Mouse (Mus musculus): ENCODE measurements around the gene Ankrd54. TPM values are rescaled to one million over a fixed set of nuclear protein-coding genes. Genes with fewer than 3 reads are reported as not detected.
"Not testable (repeated sequence)": the region's sequence is repeated elsewhere in the genome, so short reads cannot be mapped to it uniquely, and the experiment has no call there.

Gene Ankrd54
- polyA plus RNA-seq, 1 experiment: 50.8 TPM

GRCm38 (mm10) chr15:79025687-79026308 is 36.9 kb downstream of the Ankrd54 start:
- no peak for DNase-seq (ENCODE audit: low read depth, low spot score)

DNA sequence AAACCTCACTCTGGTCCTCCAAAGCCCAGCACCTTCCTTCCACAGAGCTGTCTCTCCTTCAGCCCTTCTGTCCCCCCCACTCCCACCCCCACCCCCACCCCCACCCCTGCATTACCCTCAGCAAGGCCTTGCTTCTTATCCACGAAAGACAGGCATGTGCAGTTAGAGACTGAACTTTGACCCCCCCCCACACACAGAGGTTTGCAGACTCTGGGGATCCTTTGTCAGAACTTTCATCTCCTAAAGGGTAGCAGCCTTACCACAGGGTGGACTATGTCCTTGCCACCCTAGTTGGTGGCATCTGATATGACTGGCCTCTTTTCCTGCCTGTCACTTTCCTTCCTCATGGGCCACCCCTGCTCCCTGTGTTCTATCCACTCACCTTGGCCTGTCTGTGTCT is 39.3 kb downstream of the Ankrd54 start:
- no peak for DNase-seq (ENCODE audit: low read depth, low spot score)
- 45% methylated on average over 1 of the region's 1 CpGs for WGBS

More at GRCm38 (mm10) chr15:79025687-79026308, 36.9 kb downstream of the Ankrd54 start:
- 43% methylated on average over 16 of the region's 18 CpGs for WGBS

DNA sequence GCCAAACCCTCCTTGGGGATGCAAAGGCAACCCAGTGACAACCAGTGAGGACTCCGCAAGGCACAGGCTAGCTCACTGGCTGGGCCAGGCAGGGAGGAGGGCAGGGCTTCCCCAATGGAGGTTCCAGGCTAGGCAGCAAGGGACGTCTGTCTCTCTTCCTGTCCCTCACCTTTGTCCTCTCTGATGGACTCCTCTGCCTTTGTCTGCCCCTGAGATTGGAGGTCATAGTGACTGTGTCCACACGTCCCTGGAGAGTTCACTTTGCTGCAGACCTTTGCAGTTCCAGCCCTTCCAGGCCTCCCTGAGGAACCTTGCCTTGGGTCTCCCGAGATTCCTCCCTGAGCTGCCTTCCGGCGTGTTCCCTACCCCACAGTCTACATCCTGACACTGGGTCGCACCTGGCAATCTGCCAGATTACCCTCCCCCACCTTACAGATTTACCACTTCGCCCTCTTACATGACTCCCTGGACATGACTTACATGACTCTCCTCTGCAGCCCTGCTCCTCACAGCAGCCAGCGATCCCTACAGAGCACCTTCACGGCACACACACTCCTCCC is 39.9 kb downstream of the Ankrd54 start:
- no peak for DNase-seq (ENCODE audit: low read depth, low spot score)

DNA sequence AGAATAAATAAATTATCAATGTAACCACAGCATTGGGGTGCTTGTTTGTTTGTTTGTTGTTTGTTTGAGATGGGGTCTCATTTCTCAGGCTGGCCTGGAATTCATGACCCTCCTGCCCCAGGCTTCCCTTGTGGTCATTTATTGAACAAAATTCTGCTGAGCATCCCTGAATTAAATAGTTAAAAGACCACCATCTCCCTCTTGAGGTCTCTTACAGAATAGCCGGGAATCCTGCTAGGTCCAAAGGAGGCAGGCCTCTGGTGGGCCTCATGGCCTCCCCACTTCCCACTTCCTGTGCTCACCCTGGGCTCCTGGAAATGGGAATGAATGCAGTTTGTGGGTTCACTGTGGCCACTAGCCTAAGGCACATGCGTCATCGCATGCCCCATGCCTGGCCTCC is 43.8 kb downstream of the Ankrd54 start:
- 85% methylated on average over 3 of the region's 3 CpGs for WGBS
- DNase-seq (ENCODE audit: low read depth, low spot score): no peak

More for the DNA sequence above, 39.9 kb downstream of the Ankrd54 start:
- WGBS: 75% methylated on average over 10 of the region's 10 CpGs

GRCm38 (mm10) chr15:79018191-79018590 is 44.5 kb downstream of the Ankrd54 start:
- 50% methylated on average over 4 of the region's 4 CpGs for WGBS

DNA sequence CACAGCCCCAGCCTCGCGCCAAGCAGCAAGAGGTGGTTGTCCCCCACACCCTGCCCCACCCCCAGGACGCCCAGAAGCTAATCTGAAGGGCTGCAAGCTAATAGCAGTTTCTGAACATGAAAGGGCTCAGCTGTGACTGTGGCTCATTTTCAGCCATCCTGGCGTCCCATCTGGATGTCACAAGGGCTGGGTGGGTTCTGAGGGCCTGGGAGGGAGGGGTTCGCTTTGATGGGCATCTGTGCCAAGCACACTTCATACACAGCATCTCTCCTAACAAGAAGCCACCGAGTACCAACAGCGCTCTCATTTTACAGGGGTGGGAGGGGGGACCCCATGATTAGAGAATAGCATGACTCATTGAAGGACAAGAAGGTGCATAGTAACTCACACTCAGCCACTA is 49.3 kb downstream of the Ankrd54 start:
- 49% methylated on average over 7 of the region's 7 CpGs for WGBS
- DNase-seq (ENCODE audit: low read depth, low spot score): no peak

More at GRCm38 (mm10) chr15:79018191-79018590, 44.5 kb downstream of the Ankrd54 start:
- DNase-seq (ENCODE audit: low read depth, low spot score): no peak

- no peak for DNase-seq (ENCODE audit: low read depth, low spot score)
- whole genome bisulfite sequencing: 71% methylated on average over 10 of the region's 10 CpGs
These were observed 51.1 kb downstream of the Ankrd54 start for GRCm38 (mm10) chr15:79011550-79011949.

DNA sequence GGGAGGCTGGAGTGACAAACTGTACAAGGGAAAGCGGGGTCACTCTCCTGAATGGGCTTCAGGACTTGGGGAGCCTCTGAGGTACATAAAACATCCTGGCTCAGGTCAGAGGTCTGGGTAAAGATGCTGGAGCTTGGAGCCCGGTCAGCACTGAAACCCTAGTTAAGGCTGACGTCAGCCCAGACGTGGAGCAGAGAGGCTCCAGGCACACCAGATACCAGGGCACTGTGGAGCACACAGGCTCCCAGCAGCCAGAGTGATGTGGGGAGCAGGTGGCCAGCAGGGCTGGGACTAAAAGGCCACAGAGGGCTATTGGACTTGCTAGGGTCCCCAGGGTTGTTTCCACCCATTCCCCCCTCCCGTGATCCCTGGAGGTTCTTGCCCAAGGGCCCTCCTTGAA is 53.0 kb downstream of the Ankrd54 start:
- no peak for DNase-seq (ENCODE audit: low read depth, low spot score)
- WGBS: 71% methylated on average over 5 of the region's 5 CpGs

GRCm38 (mm10) chr15:79007836-79008235 is 54.9 kb downstream of the Ankrd54 start:
- not testable (repeated sequence) for DNase-seq (ENCODE audit: low read depth, low spot score)
- 85% methylated on average over 6 of the region's 6 CpGs for WGBS

DNA sequence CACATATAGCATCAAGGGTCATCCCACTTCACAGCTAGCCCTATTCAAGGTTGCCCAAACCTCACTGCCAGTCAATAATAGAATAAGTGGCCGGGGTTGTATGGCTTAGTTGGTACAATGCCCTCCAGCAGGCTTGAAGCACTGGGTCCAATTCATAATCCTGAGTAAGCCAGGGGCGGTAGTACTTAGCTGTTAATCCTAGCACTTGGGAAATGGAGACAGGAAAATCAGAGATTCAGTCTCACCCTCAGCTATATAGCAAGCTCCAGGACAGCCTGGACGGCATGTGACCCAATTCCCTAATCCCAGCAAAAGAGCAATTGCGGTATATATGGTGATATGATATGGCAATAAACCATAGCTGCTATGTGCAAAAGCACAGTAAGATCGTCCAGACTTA is 55.6 kb downstream of the Ankrd54 start:
- DNase-seq (ENCODE audit: low read depth, low spot score): no peak
- WGBS: 67% methylated on average over 5 of the region's 5 CpGs

DNA sequence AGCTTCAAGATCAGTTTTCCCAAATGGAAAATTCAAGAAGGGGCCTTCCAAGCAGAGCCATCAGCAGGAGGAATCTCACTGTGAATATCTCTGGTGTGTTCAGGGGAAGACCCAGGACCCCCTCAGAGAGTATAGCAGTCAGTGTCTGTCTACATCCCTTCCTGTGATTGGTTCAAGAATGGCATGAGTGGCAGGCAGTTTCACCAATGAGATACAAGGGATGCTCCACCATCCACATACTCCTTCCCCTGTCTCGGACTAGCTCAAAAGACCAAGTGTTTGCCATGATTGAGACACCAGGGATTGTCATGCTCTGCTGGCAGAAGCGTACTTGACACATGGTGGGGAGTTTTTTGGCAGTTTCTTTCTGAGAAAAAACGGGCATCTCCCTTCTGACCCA is 56.1 kb downstream of the Ankrd54 start:
- no peak for DNase-seq (ENCODE audit: low read depth, low spot score)
- 74% methylated on average over 3 of the region's 3 CpGs for WGBS

DNA sequence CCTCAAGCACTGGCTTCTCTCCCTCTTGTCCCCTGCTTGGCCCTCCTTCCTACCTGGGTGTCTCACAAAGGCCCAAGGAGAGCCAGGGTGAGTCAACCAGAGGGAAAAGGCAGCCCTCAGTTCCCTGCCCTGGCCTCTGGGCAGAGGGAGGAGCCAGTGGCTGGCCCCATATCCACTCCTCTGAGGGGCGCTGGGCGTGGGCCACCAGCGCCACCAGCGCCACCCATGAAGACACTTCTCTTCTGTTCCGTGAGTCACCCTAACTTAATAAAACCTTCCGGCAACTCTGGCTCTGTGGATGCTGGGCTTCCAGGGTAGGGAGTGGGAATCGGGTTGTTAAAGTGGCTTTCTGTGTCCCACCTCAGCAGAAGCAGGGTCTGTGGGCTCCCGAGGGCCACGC is 57.1 kb downstream of the Ankrd54 start:
- no peak for DNase-seq (ENCODE audit: low read depth, low spot score)
- WGBS: 82% methylated on average over 9 of the region's 9 CpGs

Other genes starting within 250 kb of the Ankrd54 start
- 21.1 and 25.7 TPM in 2 replicates for gene Cdc42ep1, start 220.3 kb downstream of the Ankrd54 start, polyA plus RNA-seq (2012; rRNA removed)
- gene Lgals2, start 207.4 kb downstream of the Ankrd54 start, polyA plus RNA-seq (2012; rRNA removed): 4,393 and 4,778 TPM in 2 replicates
- 62.7 and 72.9 TPM in 2 replicates for gene Gga1, start 185.7 kb downstream of the Ankrd54 start, polyA plus RNA-seq (2012; rRNA removed)
- 0.11 and 0.14 TPM in 2 replicates for gene Gm49510, start 163.2 kb downstream of the Ankrd54 start, polyA plus RNA-seq (2012; rRNA removed)
- 24.7 and 35.2 TPM in 2 replicates for gene Sh3bp1, start 163.1 kb downstream of the Ankrd54 start, polyA plus RNA-seq (2012; rRNA removed)
- 3.6 and 4.0 TPM in 2 replicates for gene Pdxp, start 149.0 kb downstream of the Ankrd54 start, polyA plus RNA-seq (2012; rRNA removed)
- 233 and 310 TPM in 2 replicates for gene Lgals1, start 136.2 kb downstream of the Ankrd54 start, polyA plus RNA-seq (2012; rRNA removed)
- 18.9 and 19.6 TPM in 2 replicates for gene Nol12, start 128.0 kb downstream of the Ankrd54 start, polyA plus RNA-seq (2012; rRNA removed)
- gene Triobp, start 115.2 kb downstream of the Ankrd54 start, polyA plus RNA-seq (2012; rRNA removed): 45.2 and 70.2 TPM in 2 replicates
- 96.0 and 140 TPM in 2 replicates for gene H1f0, start 34.4 kb downstream of the Ankrd54 start, polyA plus RNA-seq (2012; rRNA removed)
- gene Galr3, start 21.0 kb downstream of the Ankrd54 start, polyA plus RNA-seq (2012; rRNA removed): 0.33 and 1.0 TPM in 2 replicates
- 135 and 171 TPM in 2 replicates for gene Eif3l, start 12.3 kb upstream of the Ankrd54 start, polyA plus RNA-seq (2012; rRNA removed)
- 9.4 and 15.0 TPM in 2 replicates for gene Micall1, start 46.0 kb upstream of the Ankrd54 start, polyA plus RNA-seq (2012; rRNA removed)
- 49.3 and 57.5 TPM in 2 replicates for gene Polr2f, start 78.1 kb upstream of the Ankrd54 start, polyA plus RNA-seq (2012; rRNA removed)
- 1.6 and 2.1 TPM in 2 replicates for gene 1700088E04Rik, start 78.4 kb upstream of the Ankrd54 start, polyA plus RNA-seq (2012; rRNA removed)
- gene Sox10, start 102.3 kb upstream of the Ankrd54 start, polyA plus RNA-seq (2012; rRNA removed): 2.4 TPM in 2 replicates
- gene Pick1, start 166.3 kb upstream of the Ankrd54 start, polyA plus RNA-seq (2012; rRNA removed): 36.1 and 40.1 TPM in 2 replicates
- 0.12 TPM in 2 replicates for gene Gm49486, start 166.5 kb upstream of the Ankrd54 start, polyA plus RNA-seq (2012; rRNA removed)
- gene Slc16a8, start 191.9 kb upstream of the Ankrd54 start, polyA plus RNA-seq (2012; rRNA removed): 0.74 and 0.80 TPM in 2 replicates
- gene Baiap2l2, start 222.6 kb upstream of the Ankrd54 start, polyA plus RNA-seq (2012; rRNA removed): 223 and 289 TPM in 2 replicates

Data from large intestine, adult 2 months (tissue).